Mouse (Mus musculus): ENCODE results near the gene Zdhhc19. TPM values are rescaled to one million over a fixed set of nuclear protein-coding genes. Genes with fewer than 3 reads are reported as not detected.
A peak's percentile ranks its signal among the peaks of the same experiment; 100 is the strongest.

Gene Zdhhc19
- total and polyA plus RNA-seq, 2 experiments = not detected

DNA sequence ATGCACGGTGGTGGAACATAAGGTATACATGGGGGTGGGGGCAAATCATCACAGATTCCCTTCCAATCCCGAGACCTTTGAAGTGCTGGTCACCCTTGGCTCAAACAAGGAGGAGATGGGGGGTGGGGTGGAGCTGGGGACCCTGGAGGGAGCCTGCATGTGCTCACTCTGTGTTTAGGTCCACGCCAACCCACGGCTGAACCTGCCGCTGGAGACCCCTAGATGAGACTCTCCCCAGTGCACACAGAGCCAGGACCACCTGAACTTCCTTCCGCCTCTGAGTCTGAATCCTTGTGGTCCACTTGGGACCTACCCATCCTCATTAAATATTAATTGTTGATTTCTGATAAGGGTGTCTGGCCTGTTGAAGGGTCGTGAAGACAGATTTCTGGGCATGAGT lies 10.8 kb downstream of the Zdhhc19 start:
- H3K36me3 ChIP-seq (ENCODE audit: control insufficient read depth, insufficient read depth, low read length) = no peaks in the 10 kb centered on the region
- H3K79me2 ChIP-seq (ENCODE audit: control insufficient read depth, insufficient read depth, low read length) = no peaks in the 10 kb centered on the region
- H3K4me1 ChIP-seq (ENCODE audit: control insufficient read depth, insufficient read depth, low read length) = peaks cover 2% of the 10 kb centered on the region; the same call in 1 of the 2 replicates
- H3K27ac ChIP-seq (replicated peaks; ENCODE audit: insufficient read depth, low read depth, low read length) = no peak overlapping the region
- H3K9ac ChIP-seq (ENCODE audit: low read depth, low read length) = no peak overlapping the region
- H3K4me3 ChIP-seq (ENCODE audit: insufficient read depth, low read depth, low read length) = no peak overlapping the region
- no peak for DNase-seq (ENCODE audit: extremely low read depth, low read depth, low spot score)
- 81% methylated on average over 7 of the region's 7 CpGs for WGBS
- no peaks in the 10 kb centered on the region for H3K27me3 ChIP-seq (ENCODE audit: control insufficient read depth, insufficient read depth, low read length)
- no peak for TF ChIP-seq CTCF (IDR thresholded peaks at IDR 0.05; ENCODE audit: low read depth, low read length)
- TF ChIP-seq POLR2A (IDR thresholded peaks at IDR 0.05; ENCODE audit: extremely low read depth, insufficient read depth, low read length) = no peak

DNA sequence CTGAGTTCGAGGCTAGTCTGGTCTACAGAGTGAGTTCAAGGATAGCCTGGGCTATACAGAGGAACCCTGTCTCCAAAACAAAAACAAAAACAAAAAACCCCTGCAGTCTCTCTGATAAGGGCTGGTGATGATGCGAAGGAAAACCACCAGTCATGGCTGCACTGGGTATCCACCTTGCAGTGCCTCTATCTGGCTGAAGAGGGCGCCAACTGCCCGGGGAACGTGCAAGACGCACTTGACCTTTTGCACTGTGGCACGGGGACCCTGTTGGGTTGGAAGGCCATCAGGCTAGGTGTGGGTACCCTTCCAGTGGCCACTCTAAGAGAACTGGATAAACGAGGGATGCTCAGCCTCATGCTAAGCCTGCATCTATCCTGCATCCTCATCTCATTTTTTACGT lies 11.3 kb downstream of the Zdhhc19 start:
- peaks cover 2% of the 10 kb centered on the region; the same call in 1 of the 2 replicates for H3K4me1 ChIP-seq (ENCODE audit: control insufficient read depth, insufficient read depth, low read length)
- no peak overlapping the region for H3K27ac ChIP-seq (replicated peaks; ENCODE audit: insufficient read depth, low read depth, low read length)
- H3K36me3 ChIP-seq (ENCODE audit: control insufficient read depth, insufficient read depth, low read length) = no peaks in the 10 kb centered on the region
- peak; percentile 8 for DNase-seq (ENCODE audit: extremely low read depth, low read depth, low spot score)
- no peak overlapping the region for H3K4me3 ChIP-seq (ENCODE audit: insufficient read depth, low read depth, low read length)
- no peaks in the 10 kb centered on the region for H3K79me2 ChIP-seq (ENCODE audit: control insufficient read depth, insufficient read depth, low read length)
- WGBS = 19% methylated on average over 9 of the region's 9 CpGs
- no peak for TF ChIP-seq POLR2A (IDR thresholded peaks at IDR 0.05; ENCODE audit: extremely low read depth, insufficient read depth, low read length)
- peak; percentile 99 for TF ChIP-seq CTCF (IDR thresholded peaks at IDR 0.05; ENCODE audit: low read depth, low read length)
- H3K9ac ChIP-seq (ENCODE audit: low read depth, low read length) = no peak overlapping the region
- no peaks in the 10 kb centered on the region for H3K27me3 ChIP-seq (ENCODE audit: control insufficient read depth, insufficient read depth, low read length)

DNA sequence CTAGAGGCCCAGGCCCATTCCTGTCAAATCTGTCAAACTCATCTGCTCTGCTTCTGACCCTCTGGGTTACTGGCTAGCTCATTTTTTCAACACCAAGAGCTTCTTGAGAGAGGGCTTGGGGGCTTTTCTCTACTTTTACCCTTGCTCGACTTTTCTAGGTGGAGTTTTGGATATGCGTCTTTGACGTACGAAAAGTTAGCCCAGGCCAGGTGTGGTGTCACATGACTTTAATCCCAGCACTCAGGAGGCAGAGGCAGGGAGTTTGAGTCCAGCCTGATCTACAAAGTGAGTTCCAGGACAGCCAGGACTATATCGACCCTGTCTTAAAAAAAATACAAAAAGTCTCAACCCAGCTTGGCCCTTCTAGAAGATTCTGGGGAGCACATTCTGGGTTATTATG lies 12.0 kb downstream of the Zdhhc19 start:
- no peaks in the 10 kb centered on the region for H3K27me3 ChIP-seq (ENCODE audit: control insufficient read depth, insufficient read depth, low read length)
- peaks cover 2% of the 10 kb centered on the region; the same call in 1 of the 2 replicates for H3K4me1 ChIP-seq (ENCODE audit: control insufficient read depth, insufficient read depth, low read length)
- WGBS = 87% methylated on average over 5 of the region's 5 CpGs
- H3K36me3 ChIP-seq (ENCODE audit: control insufficient read depth, insufficient read depth, low read length) = no peaks in the 10 kb centered on the region
- no peak overlapping the region for H3K4me3 ChIP-seq (ENCODE audit: insufficient read depth, low read depth, low read length)
- no peak overlapping the region for H3K27ac ChIP-seq (replicated peaks; ENCODE audit: insufficient read depth, low read depth, low read length)
- H3K79me2 ChIP-seq (ENCODE audit: control insufficient read depth, insufficient read depth, low read length) = no peaks in the 10 kb centered on the region
- no peak for DNase-seq (ENCODE audit: extremely low read depth, low read depth, low spot score)
- no peak overlapping the region for H3K9ac ChIP-seq (ENCODE audit: low read depth, low read length)
- no peak for TF ChIP-seq CTCF (IDR thresholded peaks at IDR 0.05; ENCODE audit: low read depth, low read length)
- no peak for TF ChIP-seq POLR2A (IDR thresholded peaks at IDR 0.05; ENCODE audit: extremely low read depth, insufficient read depth, low read length)

DNA sequence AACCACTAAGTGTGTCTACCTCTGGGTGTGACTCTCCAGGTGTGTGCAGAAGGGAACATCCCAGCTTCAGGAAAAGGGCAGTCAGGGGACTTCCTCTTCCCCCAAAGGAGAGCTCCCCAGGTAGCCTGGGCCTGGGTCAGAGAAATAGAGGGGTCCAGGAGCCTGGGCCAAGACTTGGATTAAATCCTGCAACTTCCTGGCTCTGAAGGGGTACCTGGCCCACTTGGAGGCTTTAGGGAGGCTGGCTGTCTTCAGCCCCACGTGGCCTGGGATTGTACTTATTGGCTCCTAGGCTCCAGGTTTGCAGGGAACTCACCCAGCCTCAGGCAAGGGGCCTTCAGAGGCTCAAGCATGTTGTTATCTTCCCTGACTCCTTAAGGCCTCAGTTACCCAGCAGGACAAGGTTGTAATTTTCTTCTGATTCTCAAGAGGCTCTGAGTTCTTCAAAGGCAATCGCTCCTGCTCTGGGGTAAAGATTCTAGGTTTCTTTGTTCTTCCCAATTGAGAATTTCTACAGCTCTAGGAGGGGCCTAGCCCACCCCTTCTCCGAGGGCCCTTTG lies 12.5 kb downstream of the Zdhhc19 start:
- Histone ChIP-seq H3K4me3 (ENCODE audit: insufficient read depth, low read depth, low read length) (no peak overlapping the region), H3K27me3 (ENCODE audit: control insufficient read depth, insufficient read depth, low read length) (no peaks in the 10 kb centered on the region), H3K9ac (ENCODE audit: low read depth, low read length) (no peak overlapping the region), H3K36me3 (ENCODE audit: control insufficient read depth, insufficient read depth, low read length) (no peaks in the 10 kb centered on the region), H3K4me1 (ENCODE audit: control insufficient read depth, insufficient read depth, low read length) (peaks cover 2% of the 10 kb centered on the region; the same call in 1 of the 2 replicates), H3K79me2 (ENCODE audit: control insufficient read depth, insufficient read depth, low read length) (no peaks in the 10 kb centered on the region), H3K27ac (replicated peaks; ENCODE audit: insufficient read depth, low read depth, low read length) (no peak overlapping the region)
- TF ChIP-seq CTCF (IDR thresholded peaks at IDR 0.05; ENCODE audit: low read depth, low read length) (no peak), POLR2A (IDR thresholded peaks at IDR 0.05; ENCODE audit: extremely low read depth, insufficient read depth, low read length) (no peak)
- WGBS = 84% methylated on average over 3 of the region's 3 CpGs
- DNase-seq (ENCODE audit: extremely low read depth, low read depth, low spot score) = no peak

DNA sequence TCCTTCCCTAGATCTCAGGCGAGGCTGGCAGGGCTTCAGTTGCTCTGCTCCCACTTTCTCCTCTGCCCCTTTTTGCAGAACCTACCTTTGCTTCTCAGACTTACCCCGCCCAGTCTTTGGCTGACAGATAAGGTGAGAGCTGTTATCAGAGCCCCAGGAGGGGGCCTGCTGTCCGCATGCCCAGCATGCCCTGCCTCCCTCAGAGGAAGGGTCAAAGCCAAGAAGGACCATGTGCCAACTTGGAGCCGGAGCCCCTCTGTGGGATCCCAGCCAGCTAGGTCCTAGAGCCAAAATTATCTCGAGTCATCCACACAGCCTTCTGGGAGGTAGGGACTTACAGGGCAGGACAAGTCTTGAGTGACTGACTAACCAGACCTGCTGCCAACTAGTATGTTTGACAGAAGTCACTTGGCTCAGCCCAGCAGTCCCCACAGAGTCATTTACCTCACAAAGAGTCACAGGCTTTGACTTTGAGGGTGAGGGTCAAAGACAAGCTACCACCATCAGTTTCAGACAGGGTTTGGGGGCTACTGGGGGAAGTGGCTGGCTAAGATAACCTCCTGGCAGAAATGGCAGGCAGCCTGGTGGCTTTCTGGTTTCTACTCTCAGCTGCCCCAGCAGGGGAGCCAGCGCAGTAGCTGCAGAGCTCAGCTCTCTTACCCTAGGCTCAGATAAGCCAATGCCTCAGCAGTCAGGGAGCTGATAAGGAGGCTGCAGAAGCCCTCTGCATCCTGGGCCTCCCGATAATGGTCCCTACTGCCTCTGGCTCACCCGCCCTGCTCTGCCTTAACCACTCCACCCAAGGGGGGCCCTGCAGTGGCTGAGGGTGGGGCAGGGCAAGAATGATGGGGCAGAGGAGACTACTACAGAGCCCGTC lies 13.2 kb downstream of the Zdhhc19 start:
- Histone ChIP-seq H3K36me3 (ENCODE audit: control insufficient read depth, insufficient read depth, low read length) (no peaks in the 10 kb centered on the region), H3K4me1 (ENCODE audit: control insufficient read depth, insufficient read depth, low read length) (peaks cover 2% of the 10 kb centered on the region; the same call in 1 of the 2 replicates), H3K79me2 (ENCODE audit: control insufficient read depth, insufficient read depth, low read length) (no peaks in the 10 kb centered on the region), H3K4me3 (ENCODE audit: insufficient read depth, low read depth, low read length) (no peak overlapping the region), H3K27me3 (ENCODE audit: control insufficient read depth, insufficient read depth, low read length) (no peaks in the 10 kb centered on the region), H3K9ac (ENCODE audit: low read depth, low read length) (no peak overlapping the region), H3K27ac (replicated peaks; ENCODE audit: insufficient read depth, low read depth, low read length) (no peak overlapping the region)
- DNase-seq (ENCODE audit: extremely low read depth, low read depth, low spot score) = no peak
- TF ChIP-seq CTCF (IDR thresholded peaks at IDR 0.05; ENCODE audit: low read depth, low read length) = no peak
- TF ChIP-seq POLR2A (IDR thresholded peaks at IDR 0.05; ENCODE audit: extremely low read depth, insufficient read depth, low read length) = no peak
- WGBS = 74% methylated on average over 9 of the region's 9 CpGs

All from liver, adult 2 months (tissue).